ENCODE assay signal across 8 mouse cellular contexts in genomic region chr16:85898816-85899215, GRCm38 (mm10). TPM values are rescaled to one million over a fixed set of nuclear protein-coding genes. Genes with fewer than 3 reads are reported as not detected.
A peak's percentile ranks its signal among the peaks of the same experiment; 100 is the strongest.
DNase-seq lines count a peak whose midpoint lies in the region; ATAC-seq and TF ChIP-seq lines count a peak whose summit lies in the region.

No protein-coding gene starts in this region.

- TF ChIP-seq EP300 in heart, adult 2 months (IDR thresholded peaks at IDR 0.05; ENCODE audit: insufficient read depth, low read depth, low read length) = no peak

- H3K27ac ChIP-seq in heart, adult 2 months = peak overlapping the region; percentile 83
- peak overlapping the region; percentile 41; the same call in 1 of the 2 replicates for H3K27ac ChIP-seq in testis, adult 2 months (ENCODE audit: control insufficient read depth, insufficient read depth, low read depth, low read length)
- H3K27ac ChIP-seq in midbrain, embryonic 12.5 days (replicated peaks) = no peak overlapping the region

- no peak overlapping the region for H3K9ac ChIP-seq in heart, adult 2 months (ENCODE audit: low read depth, low read length)
- no peak overlapping the region for H3K9ac ChIP-seq in midbrain, embryonic 12.5 days (replicated peaks)

- H3K36me3 ChIP-seq in heart, adult 2 months (ENCODE audit: control insufficient read depth, insufficient read depth, low read length) = no peaks in the 10 kb centered on the region
- H3K36me3 ChIP-seq in testis, adult 2 months (ENCODE audit: control insufficient read depth, insufficient read depth, low read length) = no peaks in the 10 kb centered on the region
- no peaks in the 10 kb centered on the region for H3K36me3 ChIP-seq in midbrain, embryonic 12.5 days

- no peak for DNase-seq in heart, adult 2 months
- DNase-seq in heart, adult 11 months = no peak
- DNase-seq in testis, postnatal 10 days (ENCODE audit: low spot score) = no peak
- DNase-seq in layer of hippocampus, postnatal 14 days (ENCODE audit: low spot score in 2 of 2) = no peak
- DNase-seq in urinary bladder, postnatal 4 days (ENCODE audit: low spot score in 2 of 2) = no peak
- DNase-seq in cerebellum, adult 9-11 months = no peak

- peak overlapping the region; percentile 94; the same call in 1 of the 2 replicates for H3K4me2 ChIP-seq in midbrain, embryonic 12.5 days (replicated peaks)

- H3K4me3 ChIP-seq in heart, adult 2 months = peak overlapping the region; percentile 62
- peak overlapping the region; percentile 76 for H3K4me3 ChIP-seq in testis, adult 2 months (ENCODE audit: control insufficient read depth, low read depth, low read length)
- H3K4me3 ChIP-seq in midbrain, embryonic 12.5 days = no peak overlapping the region

- H3K9me3 ChIP-seq in midbrain, embryonic 12.5 days = no peaks in the 10 kb centered on the region

- peaks cover 2% of the 10 kb centered on the region; the same call in 1 of the 2 replicates for H3K4me1 ChIP-seq in heart, adult 2 months (ENCODE audit: control insufficient read depth, insufficient read depth, low read length)
- peaks cover 9% of the 10 kb centered on the region for H3K4me1 ChIP-seq in testis, adult 2 months (ENCODE audit: control insufficient read depth, insufficient read depth, low read length)
- H3K4me1 ChIP-seq in midbrain, embryonic 12.5 days = peaks cover 8% of the 10 kb centered on the region

- ATAC-seq in midbrain, embryonic 12.5 days (ENCODE audit: low FRiP score, low read depth) = 0 out of 2 replicates have a peak, but pooled peaks have one; percentile 0

- H3K79me2 ChIP-seq in heart, adult 2 months (replicated peaks; ENCODE audit: control insufficient read depth, insufficient read depth, low read length) = no peaks in the 10 kb centered on the region

- intact Hi-C loops in heart, adult 2 months (cut with DNase I) = no loop called here

- TF ChIP-seq POLR2A in heart, adult 2 months (IDR thresholded peaks at IDR 0.05; ENCODE audit: insufficient read depth, low read depth, low read length) = no peak
- TF ChIP-seq POLR2A in testis, adult 2 months (IDR thresholded peaks at IDR 0.05; ENCODE audit: control insufficient read depth, low read depth, low read length) = no peak

- 68% methylated on average over 10 of the region's 10 CpGs for WGBS in heart, adult 2 months
- 85% methylated on average over 10 of the region's 10 CpGs for WGBS in midbrain, embryonic 12.5 days

- no peak for TF ChIP-seq CTCF in heart, adult 2 months (IDR thresholded peaks at IDR 0.05)
- TF ChIP-seq CTCF in testis, adult 2 months (IDR thresholded peaks at IDR 0.05; ENCODE audit: control insufficient read depth, insufficient read depth, insufficient replicate concordance, low read depth, low read length) = no peak

- H3K27me3 ChIP-seq in heart, adult 2 months (ENCODE audit: control insufficient read depth, insufficient read depth, low read length) = no peaks in the 10 kb centered on the region
- H3K27me3 ChIP-seq in testis, adult 2 months (ENCODE audit: control insufficient read depth, insufficient read depth, low read length) = no peaks in the 10 kb centered on the region; the same call in 1 of the 2 replicates
- peaks cover 37% of the 10 kb centered on the region for H3K27me3 ChIP-seq in midbrain, embryonic 12.5 days

RNA-seq across cellular contexts. Expression of gene Adamts5, which starts 2.8 kb away (rescaled TPM):
- 1 to 10 TPM; 7.4 to 7.5 TPM for total RNA-seq in heart, adult 2 months (2021)
- 3.6 and 4.8 TPM in 2 replicates for polyA plus RNA-seq in heart, adult 2 months (2012; rRNA removed)
- 0.71 and 0.85 TPM in 2 replicates for polyA plus RNA-seq in testis, adult 2 months (2012; rRNA removed)
- polyA plus RNA-seq in midbrain, embryonic 12.5 days (2016; fragmentation: Nextera tagmentation; extraction: Ambion mirVana) = 1.2 and 1.7 TPM in 2 replicates
- total RNA-seq in layer of hippocampus, postnatal 14 days (2021) = 1 to 10 TPM; 1.2 to 1.6 TPM
